Mouse (Mus musculus): Measurements from ENCODE around the gene Fam171a1.

GRCm38 (mm10) chr2:3216617-3217016 is 102.6 kb downstream of the Fam171a1 start:
- TF ChIP-seq CTCF (IDR thresholded peaks at IDR 0.05; ENCODE audit: low read depth) (no peak), EP300 (IDR thresholded peaks at IDR 0.05; ENCODE audit: low read depth) (no peak)

Data from liver, embryonic 14.5 days (tissue).